Mouse (Mus musculus) liver, embryonic 14.5 days (tissue): ENCODE results near the gene 2900011O08Rik.

ENCODE experiments used
- CTCF ChIP-seq: IDR thresholded peaks from 2 replicates; pipeline ENCODE4 v1.5.1; 2016; ENCODE audit warnings: antibody characterized with exemption, low read depth, control low read depth
- EP300 ChIP-seq: IDR thresholded peaks from 2 replicates; pipeline ENCODE4 v1.6.1; 2016; ENCODE audit warnings: antibody characterized with exemption, low read depth

- TF ChIP-seq CTCF (no peak), EP300 (no peak)
Measured at GRCm38 (mm10) chr16:14070471-14071169, 84.2 kb downstream of the 2900011O08Rik start.
